Mouse (Mus musculus): ENCODE results near the gene Syt10. TPM values are rescaled to one million over a fixed set of nuclear protein-coding genes. Genes with fewer than 3 reads are reported as not detected.

The Syt10 gene
- polyA plus RNA-seq, 1 experiment from 2014 or later = 2.2 TPM

Small RNAs within 50 kb of the gene (microRNA-seq; reads per million reads assigned to microRNA genes)
- not detected for gene Gm24643

Other genes with a start within 250 kb of the Syt10 start
- 81.8 and 91.8 TPM in 2 replicates for gene Rabl2, start 249.9 kb downstream of the Syt10 start, polyA plus RNA-seq (2015; fragmentation: Nextera tagmentation; extraction: Ambion mirVana)

All from hindbrain, embryonic 16.5 days (tissue).